Mouse (Mus musculus) thymus, postnatal 10 days (tissue): ENCODE measurements around the gene Pias1.
"Not testable (repeated sequence)": the region's sequence is repeated elsewhere in the genome, so short reads cannot be mapped to it uniquely, and the experiment has no call there.

Experiments
- DNase-seq, 2 experiments: peaks; one replicate each; pipeline ENCODE4 v3.0.0; 2021; ENCODE audit warnings: low spot score in 2 of 2

Pias1 gene

GRCm38 (mm10) chr9:62940966-62941365 lies 46.8 kb downstream of the Pias1 start:
- DNase-seq: no peak

- no peak for DNase-seq
Observed at GRCm38 (mm10) chr9:62935854-62936253, 51.9 kb downstream of the Pias1 start.

- DNase-seq: no peak
Observed at GRCm38 (mm10) chr9:62934700-62935400, 52.9 kb downstream of the Pias1 start.

- DNase-seq: no peak
Observed at GRCm38 (mm10) chr9:62932575-62933339, 55.0 kb downstream of the Pias1 start.

GRCm38 (mm10) chr9:62924886-62925610 lies 62.7 kb downstream of the Pias1 start:
- DNase-seq: no peak

GRCm38 (mm10) chr9:62920877-62921276 lies 66.8 kb downstream of the Pias1 start:
- no peak for DNase-seq

- no peak for DNase-seq
Observed at GRCm38 (mm10) chr9:62917059-62917458, 70.7 kb downstream of the Pias1 start.

- DNase-seq: no peak
Observed at GRCm38 (mm10) chr9:62913390-62914069, 74.2 kb downstream of the Pias1 start.

- DNase-seq: no peak
Observed at GRCm38 (mm10) chr9:62905039-62905438, 82.7 kb downstream of the Pias1 start.

GRCm38 (mm10) chr9:62903841-62904240 lies 83.9 kb downstream of the Pias1 start:
- DNase-seq: no peak

GRCm38 (mm10) chr9:62901736-62902135 lies 86.0 kb downstream of the Pias1 start:
- DNase-seq: no peak

- DNase-seq: no peak
Observed at GRCm38 (mm10) chr9:62894486-62894885, 93.2 kb downstream of the Pias1 start.

GRCm38 (mm10) chr9:62881871-62882270 lies 105.9 kb downstream of the Pias1 start:
- no peak for DNase-seq

- no peak for DNase-seq
Observed at GRCm38 (mm10) chr9:62877825-62878224, 109.9 kb downstream of the Pias1 start.

GRCm38 (mm10) chr9:62876966-62877616 lies 110.6 kb downstream of the Pias1 start:
- DNase-seq: no peak

- DNase-seq: no peak
Observed at GRCm38 (mm10) chr9:62870728-62871127, 117.0 kb downstream of the Pias1 start.

- DNase-seq: not testable (repeated sequence)
Observed at GRCm38 (mm10) chr9:62869236-62869635, 118.5 kb downstream of the Pias1 start.

- DNase-seq: no peak
Observed at GRCm38 (mm10) chr9:62860866-62861265, 126.9 kb downstream of the Pias1 start.

- not testable (repeated sequence) for DNase-seq
Observed at GRCm38 (mm10) chr9:62860102-62860501, 127.6 kb downstream of the Pias1 start.

- no peak for DNase-seq
Observed at GRCm38 (mm10) chr9:62858266-62859019, 129.3 kb downstream of the Pias1 start.
